Mouse (Mus musculus) brain, embryonic 14.5 days (tissue): ENCODE results near the gene Astn1.
A peak's percentile ranks its signal among the peaks of the same experiment; 100 is the strongest.

Source experiments
- CTCF ChIP-seq: fragments of 200-500 bp; IDR thresholded peaks from 2 replicates; pipeline ENCODE4 v1.5.1; 2012; ENCODE audit warnings: inconsistent platforms, mild to moderate bottlenecking, moderate library complexity, borderline replicate concordance; ENCODE audit not compliant: insufficient read depth, insufficient read length; ENCODE audit errors: extremely low read depth
- POLR2A ChIP-seq: fragments of 200-500 bp; IDR thresholded peaks from 2 replicates; pipeline ENCODE4 v1.6.1; 2012; ENCODE audit warnings: mild to moderate bottlenecking, inconsistent platforms, borderline replicate concordance; ENCODE audit not compliant: poor library complexity, insufficient read depth, insufficient read length, severe bottlenecking; ENCODE audit errors: extremely low read depth

GRCm38 (mm10) chr1:158596726-158597448 is 234.8 kb downstream of the Astn1 start:
- TF ChIP-seq CTCF (peak; percentile 77), POLR2A (no peak)
